Mouse (Mus musculus) NIH3T3 (cell line): ENCODE measurements around the gene Muc5b.

ENCODE experiments used
- DNase-seq: peaks from one replicate; pipeline ENCODE4 v3.0.0-alpha.2; 2012; ENCODE audit warnings: low read depth

Gene Muc5b

DNA sequence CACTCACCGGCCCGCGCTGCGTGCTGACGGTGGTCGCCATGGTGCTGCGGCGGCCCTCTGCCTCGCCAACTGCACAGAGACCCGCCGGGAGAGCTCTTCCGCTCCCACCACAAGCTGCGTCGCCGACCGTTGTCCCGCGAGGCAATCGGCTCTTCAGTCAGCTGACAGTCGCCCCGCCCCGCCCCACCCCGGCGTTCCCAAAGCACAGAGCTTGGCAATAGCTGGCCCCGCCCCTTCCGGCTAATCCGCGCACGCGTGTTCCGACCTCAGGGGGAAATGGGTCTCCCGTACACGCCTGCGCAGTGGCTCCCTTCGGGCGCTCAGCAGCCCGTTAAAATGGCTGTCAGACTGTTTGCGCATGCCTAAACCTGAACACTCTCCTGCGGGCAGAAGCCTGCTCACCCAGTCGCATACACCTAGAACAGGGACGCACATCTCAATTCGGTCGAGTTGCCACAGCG lies 63.4 kb downstream of the Muc5b start:
- peak; percentile 99 for DNase-seq

- no peak for DNase-seq
Observed at GRCm38 (mm10) chr7:141902791-141903190, 63.9 kb downstream of the Muc5b start.

GRCm38 (mm10) chr7:141908591-141908990 lies 69.7 kb downstream of the Muc5b start:
- DNase-seq, result no peak

DNA sequence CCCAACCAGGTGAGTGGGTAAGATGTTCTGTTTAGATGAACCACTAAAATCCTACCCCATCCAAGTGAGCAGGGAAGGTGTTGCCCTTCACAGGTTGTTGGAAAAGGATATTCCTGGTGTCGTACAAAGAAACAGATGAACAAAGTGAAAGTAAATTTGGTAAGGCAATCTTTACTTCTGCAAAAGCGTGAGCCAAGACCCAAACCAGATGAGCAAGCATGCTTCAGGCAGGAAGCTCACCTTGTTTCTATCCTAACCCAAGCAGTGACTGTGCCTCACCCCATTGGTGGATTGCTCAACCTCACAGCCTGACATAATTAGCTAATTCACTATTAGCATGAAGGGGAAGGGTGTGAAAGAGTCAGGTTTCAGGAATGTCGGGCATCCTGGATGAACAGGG lies 72.4 kb downstream of the Muc5b start:
- DNase-seq, result no peak

DNA sequence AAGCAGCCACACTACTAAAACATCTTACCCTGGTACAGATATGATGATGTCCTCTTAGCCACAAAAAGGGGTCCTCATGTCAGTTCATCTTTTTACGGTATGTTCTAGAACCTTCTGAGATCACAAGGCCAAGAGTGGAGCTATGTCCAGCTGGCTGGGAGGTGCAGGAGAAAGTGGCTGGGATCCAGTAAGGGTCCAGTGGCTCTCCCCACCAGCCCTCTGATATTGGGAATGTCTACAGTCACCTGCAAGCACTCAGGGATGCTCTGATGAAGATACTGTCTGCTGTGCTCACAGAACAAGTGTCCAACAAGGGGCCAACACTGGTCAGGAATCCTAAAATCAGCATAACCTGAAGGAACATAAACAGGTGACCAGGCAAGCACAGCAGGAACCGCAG lies 79.5 kb downstream of the Muc5b start, which contains the start of gene Tollip:
Gene Tollip, minus strand, starts transcription at position 101 of the 400 bp plus-strand sequence.
- no peak for DNase-seq
